Mouse (Mus musculus) heart, postnatal 0 days (tissue): Measurements from ENCODE around the gene Cenpo. TPM values are rescaled to one million over a fixed set of nuclear protein-coding genes. Genes with fewer than 3 reads are reported as not detected.
A peak's percentile ranks its signal among the peaks of the same experiment; 100 is the strongest.

Experiments used
- ATAC-seq: fragments of 200-750 bp; cut with Nextera tagmentation; 2 replicates; pipeline ENCODE4 v1.8.0; 2017; ENCODE audit warnings: low read depth, moderate number of reproducible peaks, moderate library complexity; ENCODE audit not compliant: insufficient read depth
- DNase-seq: peaks from one replicate; pipeline ENCODE4 v3.0.0-alpha.2; 2016; ENCODE audit warnings: low spot score
- H3K27ac ChIP-seq: fragments of 300-500 bp; sonication (generic); 2 replicates; pipeline ENCODE4 v1.5.1; 2014; ENCODE audit warnings: low read depth, mild to moderate bottlenecking
- H3K27me3 ChIP-seq: fragments of 300-500 bp; sonication (generic); 2 replicates; pipeline ENCODE4 v1.6.1; 2014; ENCODE audit warnings: low read length, mixed read lengths; ENCODE audit not compliant: control insufficient read depth, insufficient read depth
- H3K36me3 ChIP-seq: fragments of 300-500 bp; sonication (generic); replicated peaks from 2 replicates; pipeline ENCODE4 v1.6.1; 2014; ENCODE audit warnings: low read length, mixed read lengths; ENCODE audit not compliant: control insufficient read depth, insufficient read depth
- H3K4me1 ChIP-seq: fragments of 300-500 bp; sonication (generic); 2 replicates; pipeline ENCODE4 v1.6.1; 2014; ENCODE audit warnings: antibody characterized with exemption; ENCODE audit not compliant: control insufficient read depth, insufficient read depth
- H3K4me2 ChIP-seq: fragments of 300-500 bp; sonication (generic); 2 replicates; pipeline ENCODE4 v1.6.1; 2014; ENCODE audit warnings: low read depth, mild to moderate bottlenecking, low read length, moderate library complexity
- H3K4me3 ChIP-seq: fragments of 300-500 bp; sonication (generic); 2 replicates; pipeline ENCODE4 v1.5.1; 2014; ENCODE audit warnings: low read depth, low read length
- H3K9ac ChIP-seq: fragments of 300-500 bp; sonication (generic); replicated peaks from 2 replicates; pipeline ENCODE4 v1.6.1; 2014; ENCODE audit warnings: low read depth, low read length, mixed read lengths
- H3K9me3 ChIP-seq: fragments of 300-500 bp; sonication (generic); replicated peaks from 2 replicates; pipeline ENCODE4 v1.6.1; 2016; ENCODE audit warnings: low read length; ENCODE audit not compliant: control insufficient read depth
- CTCF ChIP-seq: IDR thresholded peaks from 2 replicates; pipeline ENCODE4 v1.5.1; 2016; ENCODE audit warnings: antibody characterized with exemption, control low read depth, low read depth
- EP300 ChIP-seq: IDR thresholded peaks from 2 replicates; pipeline ENCODE4 v1.6.1; 2016; ENCODE audit warnings: antibody characterized with exemption, low read depth
- WGBS: fragments of 180-500 bp; shearing (Covaris S2); extraction: QIAGEN DNeasy Blood & Tissue Kit; methylation state at CpG from one replicate; pipeline ENCODE4 v1.1.7; 2014; 5-methylcytosine and 5-hydroxymethylcytosine counted together
- polyA plus RNA-seq: library from polyadenylated mRNA; unstranded; fragments of >200 nt; fragmentation: Nextera tagmentation; extraction: Ambion mirVana; gene quantifications from 2 replicates; pipeline ENCODE4 v1.2.1, GENCODE M21; 2015
- total RNA-seq: library from RNA; depleted of rRNA; stranded (reverse); fragments of >200 nt; gene quantifications from 2 replicates; pipeline ENCODE4 v1.2.3, GENCODE M21; 2014; ENCODE audit warnings: low replicate concordance; rRNA removed

Gene Cenpo
- total RNA-seq = 4.1 and 14.2 TPM in 2 replicates
- polyA plus RNA-seq = 2.5 and 3.1 TPM in 2 replicates

DNA sequence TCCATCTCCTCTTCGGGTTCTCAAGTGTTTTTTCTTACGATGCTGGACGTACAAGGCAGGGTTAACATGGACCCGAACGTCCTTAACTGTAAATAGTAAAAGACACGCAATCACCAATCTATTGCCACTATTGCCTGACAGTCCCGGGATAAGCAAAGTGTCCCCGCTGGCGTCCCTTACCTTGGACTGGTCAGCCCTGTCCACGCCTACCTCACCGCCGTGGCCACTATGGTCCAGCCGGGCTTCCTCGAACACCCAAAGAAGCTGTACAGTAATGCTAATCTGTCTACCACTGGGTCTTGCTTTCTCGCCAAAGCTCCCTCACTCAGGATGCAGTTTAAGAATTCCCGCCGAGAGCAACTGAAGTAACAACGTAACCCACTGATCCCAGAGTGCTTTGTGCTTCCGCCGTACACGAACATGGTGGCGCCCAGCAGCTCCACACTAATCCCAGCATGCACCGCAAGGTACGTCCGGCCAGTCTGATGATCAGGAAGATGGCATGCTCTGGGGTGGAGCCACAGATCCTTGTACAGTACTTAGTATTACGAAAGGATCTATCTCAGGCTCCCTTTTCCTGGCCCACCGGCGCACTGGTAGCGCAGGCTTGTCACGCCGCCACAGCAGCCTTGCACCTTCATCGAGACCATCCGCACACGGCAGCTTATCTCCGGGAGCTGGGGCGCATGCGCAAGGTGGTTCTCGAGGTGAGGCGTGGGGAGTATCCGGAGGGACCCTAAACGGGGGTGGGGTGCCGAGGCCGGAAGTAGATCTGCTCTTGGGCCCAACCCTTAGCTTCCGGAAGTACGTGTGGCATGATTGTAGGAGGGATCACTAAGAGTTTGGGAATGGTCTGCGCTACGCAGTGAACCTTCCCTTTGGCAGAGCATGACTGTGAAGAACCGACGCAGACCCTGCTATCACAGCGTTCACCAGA is at the start of gene Cenpo, which contains the start of gene Ptrhd1:
Gene Cenpo (minus strand): TSS at position 723 of the 937 bp plus-strand sequence.
Gene Ptrhd1 (plus strand): TSS at position 456 of the 937 bp plus-strand sequence.
- no peak for TF ChIP-seq CTCF
- TF ChIP-seq EP300 = no peak
- Histone ChIP-seq H3K9me3 (no peaks in the 10 kb centered on the region), H3K4me1 (peaks cover 13% of the 10 kb centered on the region; the same call in 1 of the 2 replicates), H3K4me2 (peak within 1 kb of the TSS; percentile 81), H3K27me3 (no peaks in the 10 kb centered on the region), H3K36me3 (peaks cover 27% of the 10 kb centered on the region), H3K27ac (peak within 1 kb of the TSS; percentile 94), H3K4me3 (peak within 1 kb of the TSS; percentile 64), H3K9ac (peak within 1 kb of the TSS; percentile 61)
- under 1% methylated on average over 50 of the region's 50 CpGs for WGBS
- DNase-seq = peak; percentile 97
- ATAC-seq = peak; percentile 97

DNA sequence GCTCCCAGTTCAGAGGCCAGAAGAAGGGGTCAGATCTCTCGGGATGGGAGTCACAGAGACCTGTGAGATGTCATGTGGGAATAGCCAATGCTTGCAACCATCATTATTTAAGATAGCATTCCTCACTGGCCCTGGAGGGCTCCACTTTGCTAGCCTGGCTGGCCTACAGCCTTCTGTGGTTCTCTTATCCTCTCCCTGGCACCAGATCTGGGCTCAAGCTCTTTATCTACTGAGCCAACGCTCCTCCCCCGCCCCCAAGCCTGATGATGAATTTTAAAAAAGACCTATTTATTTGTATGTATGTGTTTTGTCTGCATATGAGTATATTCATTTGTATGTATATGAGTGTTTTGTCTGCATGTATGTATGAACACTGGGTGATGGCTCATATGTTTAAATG is 45.8 kb upstream of the Cenpo start:
- peaks cover 9% of the 10 kb centered on the region for H3K36me3 ChIP-seq
- WGBS = 78% methylated on average over 3 of the region's 3 CpGs
- H3K27me3 ChIP-seq = no peaks in the 10 kb centered on the region
- H3K4me2 ChIP-seq = no peak overlapping the region
- no peaks in the 10 kb centered on the region for H3K4me1 ChIP-seq
- no peak overlapping the region for H3K27ac ChIP-seq
- DNase-seq (no peak), ATAC-seq (no peak)
- H3K9ac ChIP-seq = no peak overlapping the region
- H3K9me3 ChIP-seq = no peaks in the 10 kb centered on the region
- TF ChIP-seq EP300 (no peak), CTCF (no peak)
- no peak overlapping the region for H3K4me3 ChIP-seq

- WGBS = 94% methylated on average over 3 of the region's 3 CpGs
- Histone ChIP-seq H3K27me3 (no peaks in the 10 kb centered on the region), H3K36me3 (peaks cover 15% of the 10 kb centered on the region), H3K27ac (no peak overlapping the region), H3K4me1 (no peaks in the 10 kb centered on the region), H3K4me2 (no peak overlapping the region), H3K9ac (no peak overlapping the region), H3K4me3 (no peak overlapping the region), H3K9me3 (no peaks in the 10 kb centered on the region)
- TF ChIP-seq EP300 (no peak), CTCF (no peak)
- ATAC-seq = no peak
- no peak for DNase-seq
Measured at GRCm38 (mm10) chr12:4278978-4279755, 45.1 kb upstream of the Cenpo start.

GRCm38 (mm10) chr12:4271078-4271477 is 37.0 kb upstream of the Cenpo start:
- Histone ChIP-seq H3K4me3 (no peak overlapping the region), H3K27ac (no peak overlapping the region), H3K4me2 (no peak overlapping the region), H3K4me1 (no peaks in the 10 kb centered on the region), H3K9ac (no peak overlapping the region), H3K27me3 (no peaks in the 10 kb centered on the region), H3K9me3 (peaks cover 10% of the 10 kb centered on the region; the same call in 1 of the 2 replicates), H3K36me3 (peaks cover 81% of the 10 kb centered on the region)
- ATAC-seq = no peak
- 91% methylated on average over 6 of the region's 6 CpGs for WGBS
- no peak for DNase-seq
- no peak for TF ChIP-seq CTCF
- TF ChIP-seq EP300 = no peak

DNA sequence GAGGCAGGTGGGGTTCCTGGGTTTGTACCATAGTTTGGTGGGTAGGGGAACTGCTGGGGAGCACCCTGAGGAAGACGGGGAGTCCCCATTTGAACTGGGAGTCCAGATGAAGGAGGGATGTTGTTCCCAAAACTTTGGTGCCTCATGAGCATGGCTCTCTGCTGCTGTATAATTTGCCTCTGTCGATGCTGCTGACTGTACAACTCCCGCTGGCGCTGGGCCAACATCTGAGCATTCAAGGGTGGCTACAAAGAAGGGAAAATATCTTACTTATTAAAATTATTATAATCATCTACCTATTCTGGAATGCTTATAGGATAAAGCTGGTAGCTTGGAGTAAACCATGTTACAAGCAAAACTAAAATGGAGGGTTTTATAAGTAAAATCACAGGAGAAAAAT is 33.7 kb upstream of the Cenpo start:
- WGBS = 93% methylated on average over 4 of the region's 4 CpGs
- H3K36me3 ChIP-seq = peaks cover 66% of the 10 kb centered on the region
- H3K4me1 ChIP-seq = no peaks in the 10 kb centered on the region

More for the DNA sequence above, 33.7 kb upstream of the Cenpo start:
- TF ChIP-seq EP300 (no peak), CTCF (no peak)
- ATAC-seq = no peak
- no peak for DNase-seq
- Histone ChIP-seq H3K4me2 (no peak overlapping the region), H3K4me3 (no peak overlapping the region), H3K27ac (no peak overlapping the region), H3K9me3 (peaks cover 10% of the 10 kb centered on the region; the same call in 1 of the 2 replicates), H3K9ac (no peak overlapping the region), H3K27me3 (no peaks in the 10 kb centered on the region)
